Mouse (Mus musculus) T-helper 2 cell (primary cell): ENCODE results near the gene Glra4.

Source experiments
- in situ Hi-C: fragments of 300-600 bp; cut with MboI, MseI; formaldehyde crosslinking; loops from one replicate; pipeline ENCODE4 v1.15.1; 2025; ENCODE audit warnings: high pct_unique_total_duplicates

The Glra4 gene

GRCm38 (mm10) chrX:136780041-136780440 lies at the start of gene Glra4:
Gene Glra4 (minus strand): TSS chrX:136780141.
- in situ Hi-C loops: no loop called here

GRCm38 (mm10) chrX:136828610-136829009 lies 48.7 kb upstream of the Glra4 start:
- in situ Hi-C loops: loop anchor here (10.0 to 25.0 kb wide), 2 partner anchors 234 to 516 kb away; partner anchors contain the start of gene Tceal3

DNA sequence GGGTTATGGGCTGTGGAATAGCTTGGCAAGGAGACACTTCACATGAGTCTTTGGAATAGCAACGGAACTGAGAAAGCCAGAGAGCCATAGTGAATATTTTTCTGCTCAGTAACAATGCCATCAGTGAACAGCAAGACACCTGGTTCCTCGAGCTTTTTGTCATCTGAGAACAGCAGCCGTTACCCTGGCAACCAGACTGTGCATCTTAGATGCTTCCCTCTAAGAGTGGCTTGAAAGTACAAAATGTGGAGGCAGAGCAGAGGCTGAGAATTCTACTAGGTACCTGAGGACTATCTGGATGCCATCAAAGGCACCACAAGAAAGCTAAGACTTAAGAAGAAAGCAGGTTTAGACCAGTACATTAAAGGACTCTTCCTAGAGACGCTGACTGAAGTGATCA lies 45.1 kb upstream of the Glra4 start:
- in situ Hi-C loops: loop anchor here (10.0 to 25.0 kb wide), 2 partner anchors 230 to 513 kb away; partner anchors contain the start of gene Tceal3

GRCm38 (mm10) chrX:136822371-136822770 lies 42.4 kb upstream of the Glra4 start, which contains the start of gene Plp1:
Gene Plp1 (plus strand): TSS chrX:136822671.
- in situ Hi-C loops: loop anchor here (10.0 kb wide), 1 partner anchor 228 kb away; the partner anchor contains the start of gene Tceal3

- in situ Hi-C loops: loop anchor here (10.0 kb wide), 1 partner anchor 225 kb away; the partner anchor contains the start of gene Tceal3
These were observed 40.3 kb upstream of the Glra4 start for GRCm38 (mm10) chrX:136820250-136820649.

DNA sequence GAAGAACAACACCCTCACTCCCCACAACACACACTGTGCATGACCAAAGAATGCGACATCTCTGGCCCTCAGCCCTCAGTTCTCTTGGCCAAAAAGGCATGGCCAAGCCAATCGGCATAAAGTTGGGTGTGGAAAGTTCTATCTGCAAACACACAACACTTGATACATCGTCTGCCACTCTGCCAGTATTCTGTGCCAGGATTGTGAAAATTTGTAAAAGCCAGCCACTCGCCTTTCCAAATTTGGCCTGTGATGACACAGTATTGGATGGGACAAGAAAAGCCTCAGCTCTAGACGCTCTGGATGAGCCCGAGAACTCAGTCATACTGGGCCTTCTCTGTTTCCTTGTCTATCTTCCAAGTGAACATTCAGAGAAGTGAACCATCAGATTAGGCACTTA lies 39.8 kb upstream of the Glra4 start:
- in situ Hi-C loops: loop anchor here (10.0 kb wide), 1 partner anchor 225 kb away; the partner anchor contains the start of gene Tceal3

DNA sequence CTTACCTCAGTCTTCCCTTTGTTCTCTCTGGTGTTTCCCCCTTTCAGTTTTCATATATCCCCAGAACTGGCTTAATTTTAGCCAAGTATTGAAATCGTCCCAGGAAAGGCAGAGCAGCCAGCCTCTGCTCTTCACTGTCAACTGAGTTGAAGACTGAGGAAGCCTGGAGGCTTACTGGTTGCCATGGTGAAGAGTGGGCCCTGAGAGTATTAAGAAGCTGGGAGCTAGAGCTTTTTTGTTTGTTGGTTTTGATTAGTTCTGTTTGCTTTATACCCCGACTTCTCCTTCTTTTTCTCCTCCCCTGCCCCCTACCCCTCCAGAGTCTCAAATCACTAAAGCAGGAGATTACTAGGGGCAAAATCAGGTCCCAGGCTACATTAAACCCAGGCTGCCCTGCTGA lies 17.3 kb upstream of the Glra4 start:
- in situ Hi-C loops: no loop called here

DNA sequence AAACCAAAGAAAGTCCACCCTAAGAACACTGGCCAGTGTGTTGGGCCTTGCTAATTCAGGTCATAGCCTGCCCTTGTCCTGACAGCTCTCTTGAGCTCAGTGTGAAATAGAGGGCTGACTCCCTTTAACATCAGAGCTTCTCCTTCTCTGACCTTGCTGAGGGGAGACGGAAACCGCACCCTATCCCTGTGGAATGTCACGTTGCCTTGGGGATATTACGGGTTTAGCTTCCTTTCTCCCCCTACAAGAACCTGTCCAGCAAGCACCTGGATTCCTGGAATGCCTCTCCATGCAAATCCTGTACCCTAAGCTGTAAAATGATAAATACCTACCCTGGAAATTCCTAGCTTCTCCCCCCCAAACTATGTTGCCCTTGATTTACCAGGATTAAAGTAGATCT lies 9.5 kb upstream of the Glra4 start:
- in situ Hi-C loops: no loop called here

- in situ Hi-C loops: no loop called here
These were observed 679 bp downstream of the Glra4 start for GRCm38 (mm10) chrX:136779262-136779661.

DNA sequence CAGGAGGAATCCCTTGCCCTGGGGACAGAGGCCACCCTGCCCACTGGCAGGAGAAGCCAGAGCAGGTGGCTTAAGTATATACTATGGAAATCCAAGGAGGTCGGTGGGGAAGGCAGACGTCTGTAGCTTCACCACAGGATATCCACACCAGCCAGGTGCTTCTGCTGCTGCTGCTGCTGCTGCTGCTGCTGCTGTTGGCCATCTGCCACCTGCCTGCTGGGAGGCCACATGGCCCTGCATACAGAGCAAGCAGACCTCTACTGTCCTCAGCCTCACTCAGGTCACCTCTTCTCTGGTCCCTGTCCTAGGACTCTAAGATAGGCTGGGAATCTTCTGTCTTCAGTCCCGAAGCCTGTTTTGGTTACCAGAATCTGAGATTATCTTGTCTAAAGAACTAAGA lies 1.9 kb downstream of the Glra4 start:
- in situ Hi-C loops: no loop called here

GRCm38 (mm10) chrX:136773035-136773434 lies 6.9 kb downstream of the Glra4 start:
- in situ Hi-C loops: loop anchor here (25.0 kb wide), 1 partner anchor 239 kb away; no protein-coding TSS in a partner anchor

- in situ Hi-C loops: loop anchor here (25.0 kb wide), 1 partner anchor 251 kb away; no protein-coding TSS in a partner anchor
These were observed 18.6 kb downstream of the Glra4 start for GRCm38 (mm10) chrX:136761103-136762074.

DNA sequence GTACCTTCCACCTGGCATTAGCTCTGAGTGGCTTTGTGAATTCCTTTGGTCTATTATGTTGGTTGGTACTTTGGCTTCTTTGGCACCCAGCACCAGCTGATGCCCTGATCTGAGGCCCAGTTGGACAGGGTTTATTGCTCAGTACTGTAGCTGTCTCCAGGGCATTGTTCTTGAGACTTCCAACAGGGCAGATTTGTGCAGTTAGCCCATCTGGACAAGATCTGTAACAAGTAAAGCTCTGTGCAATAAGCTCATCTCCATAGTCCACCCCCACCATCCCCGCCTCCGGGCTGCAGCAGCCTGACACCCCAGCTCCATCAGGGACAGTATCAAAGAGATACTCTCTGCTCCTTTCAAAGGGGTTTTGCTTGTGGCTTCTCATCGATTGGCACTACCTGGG lies 24.5 kb downstream of the Glra4 start:
- in situ Hi-C loops: loop anchor here (25.0 kb wide), 1 partner anchor 257 kb away; no protein-coding TSS in a partner anchor

GRCm38 (mm10) chrX:136749329-136749728 lies 30.6 kb downstream of the Glra4 start:
- in situ Hi-C loops: no loop called here

DNA sequence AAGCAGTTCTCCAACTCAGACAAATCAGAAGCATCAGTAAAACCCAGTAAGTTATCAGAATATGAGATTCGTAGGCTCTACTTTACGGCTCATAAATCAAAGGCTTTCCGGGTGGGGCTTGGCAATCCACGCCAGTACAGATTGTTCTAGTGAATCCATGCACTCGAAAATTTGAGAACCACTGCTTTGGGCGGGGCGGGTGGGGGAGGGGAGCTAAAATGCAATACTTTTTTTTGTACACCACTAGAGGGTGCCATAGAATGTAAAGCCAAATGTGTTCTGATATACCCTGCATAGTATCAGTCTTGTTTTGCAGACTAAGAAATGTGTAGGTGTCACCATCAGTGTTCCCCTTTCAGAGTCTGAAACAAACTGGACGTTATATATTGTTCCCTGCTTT lies 35.3 kb downstream of the Glra4 start:
- in situ Hi-C loops: no loop called here

- in situ Hi-C loops: no loop called here
These were observed 36.5 kb downstream of the Glra4 start, which contains the start of gene Morf4l2 for GRCm38 (mm10) chrX:136743459-136743858. Gene Morf4l2 (minus strand): TSS chrX:136743690.

DNA sequence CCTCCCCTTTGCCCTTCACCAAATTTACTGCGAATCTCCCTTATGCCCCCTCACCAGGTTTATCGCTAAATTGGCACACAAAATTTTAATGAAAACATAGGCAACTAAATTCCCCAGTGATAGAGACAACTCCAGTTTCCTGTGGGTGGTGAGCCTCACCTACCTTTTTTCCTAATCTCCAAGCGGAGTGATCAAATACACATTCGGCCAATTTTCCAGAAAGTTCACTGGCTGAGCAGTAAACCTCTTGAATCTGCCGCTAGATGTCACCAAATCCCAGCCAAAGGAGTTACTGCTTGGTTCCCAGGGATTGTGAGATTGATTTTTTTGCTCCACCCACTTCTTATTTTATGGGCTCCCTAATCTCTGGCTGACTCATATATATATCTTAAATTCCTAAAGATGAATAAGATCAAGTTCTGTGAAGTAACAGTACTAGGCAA lies 37.3 kb downstream of the Glra4 start:
- in situ Hi-C loops: no loop called here

DNA sequence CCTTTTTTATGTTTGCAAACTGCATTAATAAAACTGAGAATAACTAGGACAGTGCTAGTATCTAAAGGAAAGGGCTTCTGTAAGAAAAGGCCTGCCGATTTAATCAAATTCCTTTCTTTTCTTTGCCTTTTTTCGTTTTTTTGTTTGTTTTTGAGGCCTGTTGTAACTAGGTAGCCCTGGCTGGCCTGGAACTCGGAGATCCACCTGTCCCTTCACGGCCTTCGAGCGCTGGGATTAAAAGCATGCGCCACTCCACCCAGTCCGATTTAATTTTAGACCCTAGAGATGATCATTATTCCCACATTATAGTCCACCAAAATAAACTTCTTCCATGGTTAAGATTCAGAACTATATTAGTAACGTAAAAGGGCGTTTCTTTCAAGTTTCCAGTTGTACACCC lies 37.7 kb downstream of the Glra4 start:
- in situ Hi-C loops: no loop called here

DNA sequence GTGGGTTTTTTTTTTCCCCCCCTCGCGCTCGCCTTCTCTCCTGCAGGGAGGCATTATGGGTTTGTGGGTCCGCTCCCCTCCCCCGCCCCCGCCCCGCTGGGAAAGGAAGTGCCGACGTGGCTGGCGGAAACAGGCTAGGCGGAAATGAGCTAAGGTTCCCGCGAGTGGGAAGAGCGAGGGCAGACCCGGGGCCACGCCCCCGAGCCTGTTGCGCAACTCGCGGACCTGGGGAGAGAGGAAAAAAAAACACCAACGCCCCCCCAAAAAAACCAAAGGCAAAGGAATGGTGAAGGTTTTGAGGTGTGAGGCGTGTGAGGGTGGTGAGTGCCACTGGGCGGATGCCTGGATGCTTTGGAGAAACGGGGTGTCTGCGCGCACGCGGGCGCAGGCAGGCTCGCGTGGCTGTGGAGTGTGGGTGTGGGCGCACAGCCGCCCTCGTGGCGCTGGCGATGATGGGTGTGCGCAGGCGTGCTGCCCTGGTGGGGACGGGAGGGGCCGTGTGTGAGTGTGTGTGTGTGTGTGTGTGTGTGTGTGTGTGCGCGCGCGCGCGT lies 38.2 kb downstream of the Glra4 start:
- in situ Hi-C loops: no loop called here

- in situ Hi-C loops: no loop called here
These were observed 38.9 kb downstream of the Glra4 start for GRCm38 (mm10) chrX:136740791-136741650.
